Mouse (Mus musculus): ENCODE data around the gene Plekhh3.

The Plekhh3 gene

DNA sequence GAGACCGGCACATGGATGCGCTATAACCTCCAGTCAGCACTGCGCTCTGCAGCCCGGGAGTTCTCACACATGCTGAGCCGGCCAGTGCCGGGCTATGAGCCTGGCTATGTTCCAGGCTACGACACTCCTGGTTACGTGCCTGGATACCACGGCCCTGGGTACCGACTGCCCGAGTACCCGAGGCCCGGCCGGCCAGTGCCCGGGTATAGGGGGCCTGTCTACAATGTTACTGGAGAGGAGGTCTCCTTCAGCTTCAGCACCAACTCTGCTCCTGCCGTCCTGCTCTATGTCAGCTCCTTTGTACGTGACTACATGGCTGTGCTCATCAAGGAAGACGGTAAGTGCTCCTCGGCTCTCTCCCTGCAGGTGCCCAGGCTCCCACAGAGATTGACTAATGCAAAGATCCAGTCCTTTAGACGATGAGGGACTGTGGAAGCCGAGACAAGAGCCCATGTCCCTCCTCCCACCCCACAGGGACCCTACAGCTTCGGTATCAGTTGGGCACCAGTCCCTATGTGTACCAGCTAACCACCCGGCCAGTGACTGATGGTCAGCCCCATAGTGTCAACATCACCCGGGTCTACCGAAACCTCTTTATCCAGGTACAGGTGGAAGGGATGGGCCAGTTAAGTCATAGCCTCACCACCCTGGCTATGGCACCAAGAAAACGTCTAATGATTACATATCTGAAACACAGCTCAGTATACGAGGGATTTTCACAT is 15.5 kb upstream of the Plekhh3 start:
- no peak for DNase-seq (ENCODE audit: low read depth, low spot score)

DNA sequence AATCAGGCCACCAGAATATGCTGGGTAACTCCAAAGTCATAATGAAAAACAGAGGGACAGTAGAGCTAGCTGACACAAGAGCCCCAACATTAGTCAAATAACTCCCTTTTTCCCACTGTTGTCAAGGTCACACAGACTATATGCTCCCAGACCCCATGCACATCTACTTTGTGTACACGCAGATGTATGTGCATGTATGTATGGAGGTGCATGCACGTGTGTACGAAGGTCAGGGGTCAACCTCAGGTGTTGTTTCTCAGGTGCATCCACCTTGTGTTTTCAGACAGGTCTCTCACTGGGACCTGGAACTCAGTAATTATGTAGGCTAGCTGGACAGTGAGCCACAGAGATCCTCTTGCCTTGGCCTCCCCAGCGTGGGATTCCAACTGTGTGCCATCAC is 14.3 kb upstream of the Plekhh3 start:
- DNase-seq (ENCODE audit: low read depth, low spot score), result no peak

DNA sequence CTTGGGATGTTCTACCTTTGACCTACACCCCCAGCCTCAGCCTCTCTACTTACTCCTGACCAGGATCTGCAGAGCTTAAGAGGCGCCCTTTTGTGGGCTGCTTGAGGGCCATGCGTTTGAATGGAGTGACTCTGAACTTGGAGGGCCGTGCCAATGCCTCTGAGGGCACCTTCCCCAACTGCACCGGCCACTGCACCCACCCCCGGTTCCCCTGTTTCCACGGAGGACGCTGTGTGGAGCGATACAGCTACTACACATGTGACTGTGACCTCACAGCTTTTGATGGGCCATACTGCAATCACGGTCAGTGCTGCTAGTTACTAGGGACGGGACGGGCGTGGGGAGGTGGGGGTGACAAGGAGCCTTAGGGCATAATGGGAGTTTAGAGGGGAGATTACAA is 13.8 kb upstream of the Plekhh3 start:
- no peak for DNase-seq (ENCODE audit: low read depth, low spot score)

DNA sequence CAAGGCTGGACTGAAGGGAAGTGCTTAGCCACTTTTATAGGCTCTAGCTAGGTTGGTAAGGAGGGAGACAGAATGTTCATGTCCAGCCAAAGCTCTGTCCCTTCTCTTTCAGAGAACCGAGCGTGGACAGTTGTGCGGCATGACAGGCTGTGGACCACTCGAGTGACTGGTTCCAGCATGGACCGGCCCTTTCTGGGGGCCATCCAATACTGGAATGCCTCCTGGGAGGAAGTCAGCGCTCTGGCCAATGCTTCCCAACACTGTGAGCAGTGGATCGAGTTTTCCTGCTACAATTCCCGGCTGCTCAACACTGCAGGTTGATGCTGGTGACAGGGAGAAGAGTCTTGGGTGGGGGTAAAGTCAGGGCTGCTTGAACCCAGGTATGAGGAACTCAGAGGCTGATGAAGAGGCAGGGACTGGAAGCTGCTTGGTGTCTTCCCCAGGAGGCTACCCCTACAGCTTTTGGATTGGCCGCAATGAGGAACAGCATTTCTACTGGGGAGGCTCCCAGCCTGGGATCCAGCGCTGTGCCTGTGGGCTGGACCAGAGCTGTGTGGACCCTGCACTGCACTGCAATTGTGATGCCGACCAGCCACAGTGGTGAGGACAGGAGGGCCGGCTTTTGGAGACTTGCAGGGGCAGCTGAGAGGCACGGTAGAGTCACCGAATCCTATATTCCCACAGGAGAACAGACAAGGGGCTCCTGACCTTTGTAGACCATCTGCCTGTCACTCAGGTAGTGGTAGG is 11.8 kb upstream of the Plekhh3 start:
- DNase-seq (ENCODE audit: low read depth, low spot score), result no peak

DNA sequence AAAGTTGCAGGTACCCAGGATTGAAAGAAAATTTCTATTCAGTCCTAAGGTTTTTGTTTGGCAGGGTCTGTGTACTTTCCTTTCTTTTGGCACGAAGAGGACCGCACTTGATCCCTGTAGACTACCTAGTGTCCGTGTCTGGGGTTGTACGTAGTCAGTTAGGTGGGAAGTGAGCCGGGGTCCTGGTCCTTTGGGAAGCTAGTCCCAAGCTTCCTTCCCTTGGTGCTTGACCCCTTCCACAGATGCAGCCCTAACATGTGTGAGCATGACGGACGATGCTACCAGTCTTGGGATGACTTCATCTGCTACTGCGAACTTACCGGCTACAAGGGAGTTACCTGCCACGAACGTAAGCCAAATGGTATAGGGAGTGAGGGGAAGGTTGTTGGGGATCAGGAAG is 10.8 kb upstream of the Plekhh3 start:
- DNase-seq (ENCODE audit: low read depth, low spot score), result no peak

DNA sequence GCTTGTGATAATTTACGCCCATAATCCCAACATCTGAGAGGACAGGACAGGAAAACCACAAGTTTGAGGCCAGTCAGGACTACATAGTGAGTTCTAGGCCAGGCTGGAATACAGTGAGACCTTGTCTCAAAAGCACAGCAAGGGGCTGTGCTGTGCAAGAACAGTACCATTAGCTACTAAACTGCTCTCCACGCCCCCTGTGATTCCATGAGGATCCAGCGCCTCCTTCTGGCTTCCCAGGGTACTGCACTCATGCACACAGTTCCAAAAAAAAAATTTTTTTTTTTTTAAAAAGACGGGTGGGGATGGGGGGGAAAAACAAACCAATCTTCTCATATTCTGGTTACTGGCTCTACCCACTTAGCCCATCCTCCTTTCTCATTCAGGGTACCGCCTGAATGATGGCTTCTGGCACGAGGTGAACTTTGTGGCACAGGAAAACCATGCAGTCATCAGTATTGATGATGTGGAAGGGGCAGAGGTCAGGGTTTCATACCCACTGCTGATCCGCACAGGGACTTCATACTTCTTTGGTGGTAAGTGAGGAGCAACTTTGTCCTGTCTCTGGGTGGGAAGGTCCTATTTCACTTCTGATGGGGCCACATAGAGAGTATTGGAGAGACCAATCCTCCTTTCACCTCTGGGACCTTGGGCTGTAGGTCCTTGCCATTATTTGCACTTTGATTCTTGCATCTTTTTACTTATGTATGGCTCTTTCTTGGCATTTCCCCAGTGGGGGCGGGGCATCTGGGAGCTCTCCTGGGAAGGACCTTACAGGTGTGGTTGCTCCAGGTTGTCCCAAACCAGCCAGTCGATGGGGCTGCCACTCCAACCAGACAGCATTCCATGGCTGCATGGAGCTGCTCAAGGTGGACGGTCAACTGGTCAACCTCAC is 9.9 kb upstream of the Plekhh3 start:
- DNase-seq (ENCODE audit: low read depth, low spot score), result no peak

DNA sequence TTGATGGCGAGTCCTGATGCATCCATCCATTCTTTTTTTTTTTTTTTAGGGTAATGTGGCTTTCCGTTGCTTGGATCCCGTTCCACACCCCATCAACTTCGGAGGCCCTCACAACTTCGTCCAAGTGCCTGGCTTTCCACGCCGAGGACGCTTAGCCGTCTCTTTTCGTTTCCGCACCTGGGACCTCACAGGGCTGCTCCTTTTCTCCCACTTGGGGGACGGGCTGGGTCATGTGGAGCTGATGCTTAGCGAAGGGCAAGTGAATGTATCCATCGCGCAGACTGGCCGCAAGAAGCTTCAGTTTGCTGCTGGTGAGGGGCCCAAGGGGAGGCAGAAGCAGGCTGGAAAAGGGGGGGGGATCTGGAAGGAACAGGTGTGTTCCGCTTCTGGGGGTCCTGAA is 9.1 kb upstream of the Plekhh3 start:
- DNase-seq (ENCODE audit: low read depth, low spot score), result no peak

DNA sequence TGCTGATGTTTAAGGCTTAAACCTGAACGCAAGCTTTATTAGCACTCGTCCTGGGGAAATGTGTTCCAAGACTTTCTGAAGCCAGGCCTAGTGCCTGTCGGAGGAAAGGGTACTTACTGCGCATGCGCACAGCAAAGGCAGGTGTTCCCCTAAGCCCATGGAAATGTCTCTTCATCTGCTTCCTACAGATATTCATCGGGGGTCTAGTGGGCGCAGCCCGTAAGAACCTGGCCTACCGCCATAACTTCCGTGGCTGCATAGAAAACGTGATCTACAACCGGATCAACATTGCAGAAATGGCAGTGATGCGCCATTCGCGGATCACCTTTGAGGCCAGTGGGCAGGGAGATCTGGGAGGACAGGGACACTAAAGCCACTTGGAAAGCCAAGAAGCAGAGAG is 8.2 kb upstream of the Plekhh3 start:
- no peak for DNase-seq (ENCODE audit: low read depth, low spot score)

DNA sequence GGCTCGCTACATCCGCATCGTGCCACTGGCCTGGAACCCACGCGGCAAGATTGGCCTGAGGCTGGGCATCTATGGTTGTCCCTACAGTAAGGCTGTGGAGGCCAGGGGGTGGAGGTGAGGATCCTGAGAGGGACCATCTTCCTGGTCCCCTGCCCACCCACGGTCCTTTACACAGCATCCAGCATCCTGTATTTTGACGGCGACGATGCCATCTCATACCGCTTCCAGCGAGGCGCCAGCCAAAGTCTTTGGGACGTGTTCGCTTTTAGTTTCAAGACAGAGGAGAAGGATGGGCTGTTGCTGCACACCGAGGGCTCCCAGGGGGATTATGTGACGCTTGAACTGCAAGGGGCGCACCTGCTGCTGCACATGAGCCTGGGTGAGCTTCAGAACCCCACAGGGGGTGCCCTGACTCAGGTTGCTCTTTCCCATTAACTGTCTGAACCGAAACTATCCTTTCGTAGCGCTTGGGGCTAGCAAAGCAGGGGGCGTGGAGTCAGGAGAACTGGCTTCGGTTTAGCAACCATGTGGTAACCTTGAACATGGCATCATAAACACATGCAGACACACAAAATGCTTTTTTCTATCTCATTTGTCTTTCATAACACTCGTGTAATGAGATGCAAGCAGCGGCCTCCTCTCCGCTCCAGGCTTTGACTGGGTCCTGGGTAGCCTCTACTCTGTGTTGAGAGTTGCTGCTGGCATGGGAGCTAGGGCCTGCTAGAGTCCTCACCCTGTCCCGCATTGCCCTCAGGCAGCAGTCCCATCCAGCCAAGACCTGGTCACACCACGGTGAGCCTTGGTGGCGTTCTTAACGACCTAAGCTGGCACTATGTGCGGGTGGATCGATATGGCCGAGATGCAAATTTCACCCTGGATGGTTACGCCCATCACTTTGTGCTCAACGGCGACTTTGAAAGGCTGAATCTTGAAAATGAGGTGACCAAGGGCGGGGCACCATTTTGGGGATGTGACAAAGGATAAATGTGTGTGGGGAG is 7.2 kb upstream of the Plekhh3 start:
- no peak for DNase-seq (ENCODE audit: low read depth, low spot score)

DNA sequence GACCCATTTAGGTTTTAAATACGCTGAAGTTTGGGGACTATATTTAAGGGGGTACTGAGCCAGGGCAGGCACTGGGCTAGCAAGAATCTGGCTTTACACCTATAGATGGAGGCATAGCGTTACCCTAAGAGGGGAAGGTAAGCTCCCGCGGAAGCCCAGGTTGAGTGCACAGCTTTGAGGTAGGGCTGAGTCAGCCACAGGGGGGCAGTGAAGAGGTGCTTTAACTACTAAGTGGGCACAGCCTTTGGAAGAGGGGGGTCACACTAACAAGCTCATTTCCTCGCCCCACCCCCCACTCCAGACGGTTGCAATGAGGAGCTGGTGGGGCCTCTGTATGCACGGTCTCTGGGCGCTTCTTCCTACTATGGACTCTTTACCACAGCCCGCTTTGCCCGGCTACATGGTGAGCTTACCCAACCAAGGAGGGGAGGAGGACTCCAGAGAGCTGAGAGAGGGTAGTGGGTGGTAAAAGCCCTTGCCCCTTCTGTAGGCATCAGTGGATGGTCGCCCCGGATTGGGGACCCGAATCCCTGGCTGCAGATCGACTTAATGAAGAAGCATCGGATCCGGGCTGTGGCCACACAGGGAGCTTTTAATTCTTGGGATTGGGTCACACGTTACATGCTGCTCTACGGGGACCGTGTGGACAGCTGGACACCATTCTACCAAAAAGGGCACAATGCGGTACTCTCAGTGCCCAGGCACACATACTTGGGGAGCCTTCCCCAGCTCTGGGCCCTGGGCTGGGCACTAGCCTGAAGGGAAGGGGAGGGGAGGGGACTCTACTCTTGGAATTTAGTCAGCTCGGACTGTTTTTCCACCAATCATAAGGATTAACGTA is 6.0 kb upstream of the Plekhh3 start:
- no peak for DNase-seq (ENCODE audit: low read depth, low spot score)

DNA sequence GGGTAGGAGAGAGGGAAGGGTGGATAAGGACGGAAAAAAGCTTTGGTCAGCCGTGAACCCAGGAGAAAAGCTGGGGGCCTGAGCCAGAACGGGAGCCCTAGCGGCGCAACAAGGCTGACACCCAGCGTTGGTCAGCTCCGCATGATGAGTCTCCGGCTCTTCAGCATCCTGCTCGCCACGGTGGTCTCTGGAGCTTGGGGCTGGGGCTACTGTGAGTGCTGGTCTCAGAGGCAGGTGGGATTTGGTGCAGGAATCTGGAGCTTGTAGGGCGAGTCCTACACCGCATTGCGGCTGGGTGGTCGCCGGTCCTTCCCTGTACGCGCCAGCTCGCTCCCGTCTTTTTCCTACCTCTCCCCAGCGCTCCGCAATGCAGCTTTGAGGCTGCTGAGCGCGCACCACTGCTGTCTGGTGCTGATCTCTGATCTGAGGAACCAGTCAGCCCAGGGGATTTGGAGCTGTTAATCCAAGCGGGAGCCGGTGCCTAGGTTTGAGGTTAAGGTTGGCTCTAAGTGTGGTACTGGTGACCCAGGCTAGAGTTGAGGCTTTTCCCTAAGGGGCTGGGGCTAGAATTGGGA is 5.1 kb upstream of the Plekhh3 start:
- no peak for DNase-seq (ENCODE audit: low read depth, low spot score)

DNA sequence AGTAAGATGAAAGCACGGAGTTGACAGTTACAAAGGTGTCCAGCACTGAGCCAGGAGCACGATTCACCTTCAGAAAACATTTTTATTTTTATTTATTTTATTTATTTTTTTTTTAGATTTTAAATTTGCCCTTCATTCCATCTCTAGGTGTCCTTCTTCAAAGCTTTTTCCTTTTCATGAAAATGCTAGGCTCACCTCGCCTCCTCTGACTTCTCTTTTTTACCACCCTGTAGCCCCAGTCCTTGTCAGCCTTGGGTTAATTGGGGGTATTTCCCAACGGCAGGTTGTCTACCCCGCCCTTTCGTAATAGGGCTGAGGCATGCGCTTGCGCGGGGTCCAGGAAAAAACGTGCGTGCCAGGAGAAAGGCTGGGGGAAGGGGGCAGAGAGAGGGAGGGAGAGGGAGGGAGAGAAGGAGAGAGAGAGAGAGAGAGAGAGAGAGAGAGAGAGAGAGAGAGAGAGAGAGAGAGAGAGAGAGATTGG is 4.5 kb upstream of the Plekhh3 start:
- no peak for DNase-seq (ENCODE audit: low read depth, low spot score)

DNA sequence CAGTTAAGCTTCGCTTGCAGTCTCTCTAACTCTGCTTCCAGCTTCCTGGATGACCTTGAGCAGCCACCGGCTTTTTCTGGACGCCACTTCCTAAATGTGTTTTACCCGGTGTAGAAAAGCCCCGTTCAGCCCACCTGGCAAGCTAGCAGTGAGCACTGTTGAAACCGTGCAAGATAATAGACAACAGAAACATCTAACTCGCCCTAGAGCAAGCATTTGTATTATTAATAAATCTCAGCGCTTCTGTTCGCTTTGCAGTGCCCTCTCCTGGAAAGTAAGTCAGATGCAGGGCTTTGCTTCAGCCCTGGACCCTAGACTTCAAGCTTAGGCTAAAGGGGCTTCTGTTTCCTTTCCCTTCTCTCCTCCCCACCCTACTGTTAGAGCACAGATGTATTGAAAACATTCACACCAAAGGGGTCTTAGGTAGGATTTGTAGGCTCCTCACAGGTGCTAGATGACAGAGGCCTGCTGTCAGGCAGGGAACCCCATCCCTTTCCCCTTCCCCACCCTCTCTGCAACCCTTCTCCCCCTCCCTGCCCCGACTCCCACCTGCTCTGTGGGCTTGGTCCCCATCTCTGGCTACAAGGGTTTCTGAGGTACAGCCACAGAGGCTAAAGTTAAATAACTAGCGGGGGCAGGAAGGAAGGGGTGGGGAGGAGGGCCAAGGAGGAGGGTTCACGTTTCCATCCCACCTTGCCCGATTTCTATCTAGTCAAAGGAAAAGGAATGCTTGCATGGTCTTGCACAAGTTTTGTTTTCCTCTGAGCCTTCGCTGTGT is 3.9 kb upstream of the Plekhh3 start, which contains the start of gene Ccr10:
Ccr10 (minus strand) TSS at position 593 of the 778 bp plus-strand sequence.
- no peak for DNase-seq (ENCODE audit: low read depth, low spot score)

DNA sequence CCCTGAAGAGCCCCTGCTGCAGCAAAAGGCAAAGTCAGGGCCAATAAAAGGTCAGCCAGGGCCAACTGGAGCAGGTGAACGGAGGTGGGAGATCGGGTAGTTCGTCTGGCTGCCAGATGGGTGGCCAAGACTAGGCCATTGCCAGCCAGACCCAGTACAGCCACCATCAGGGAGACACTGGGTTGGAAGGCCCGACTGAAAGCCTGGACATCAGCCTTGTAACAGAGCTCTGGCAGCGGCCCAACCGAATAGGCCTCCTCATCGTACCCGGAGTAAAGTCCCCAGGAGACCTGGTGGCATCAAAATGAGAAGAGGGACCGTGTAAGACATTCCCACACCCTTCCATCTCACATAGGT is 3.2 kb upstream of the Plekhh3 start:
- DNase-seq (ENCODE audit: low read depth, low spot score), result no peak

DNA sequence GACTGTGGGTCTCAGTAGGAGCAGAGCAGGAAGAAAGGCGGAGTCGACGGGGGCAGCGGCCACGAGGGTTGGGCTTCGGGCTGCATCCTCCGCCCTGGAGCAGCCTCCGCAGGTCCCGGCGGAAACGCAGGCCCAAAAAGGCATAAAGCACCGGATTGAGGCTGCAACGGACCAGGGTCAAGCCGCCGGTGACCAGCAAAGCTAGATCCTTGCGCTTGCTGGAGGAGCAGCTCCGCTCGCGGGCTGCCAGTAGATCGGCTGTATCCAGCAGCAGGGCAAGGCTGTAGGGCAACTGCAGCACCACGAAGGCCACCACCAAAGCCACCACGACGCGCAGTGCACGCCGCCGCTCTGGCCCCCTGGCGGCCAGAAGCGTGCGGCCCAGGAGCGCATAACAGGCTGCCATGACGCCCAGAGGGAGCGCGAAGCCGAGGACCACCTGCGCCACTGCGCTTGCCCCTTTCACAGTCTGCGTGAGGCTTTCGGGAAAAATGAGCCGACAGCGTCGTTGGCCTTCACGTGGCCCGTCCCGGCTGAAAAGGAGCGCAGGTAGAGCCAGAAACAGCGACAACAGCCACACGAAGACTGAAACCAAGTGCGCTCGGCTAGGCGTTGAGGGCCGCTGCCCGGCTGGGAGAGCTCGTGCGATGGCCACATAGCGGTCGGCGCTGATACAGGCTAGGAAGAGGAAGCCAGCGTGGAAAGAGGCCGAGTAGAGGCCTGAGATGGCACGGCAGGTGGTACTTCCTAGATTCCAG is 2.7 kb upstream of the Plekhh3 start:
- peak; percentile 74 for DNase-seq (ENCODE audit: low read depth, low spot score)

DNA sequence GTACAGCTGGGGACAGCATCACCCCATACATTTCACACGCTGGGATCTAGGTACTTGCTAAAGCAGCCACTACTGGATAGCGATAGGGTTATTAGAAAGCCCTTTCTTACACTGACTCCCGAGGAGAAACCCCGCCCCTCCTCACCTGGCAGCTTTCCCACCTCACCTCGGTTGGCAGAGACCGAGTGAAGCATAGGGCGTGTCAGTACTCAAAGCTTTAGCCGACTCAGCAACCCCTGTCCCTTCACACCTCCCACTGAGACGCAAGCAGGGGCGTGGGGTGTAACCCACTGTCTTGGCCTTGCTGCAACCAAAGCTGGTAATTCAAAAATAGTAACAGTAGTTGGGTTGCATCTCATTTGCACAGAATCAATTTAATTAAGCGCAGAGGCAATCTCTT is 2.0 kb upstream of the Plekhh3 start:
- no peak for DNase-seq (ENCODE audit: low read depth, low spot score)

DNA sequence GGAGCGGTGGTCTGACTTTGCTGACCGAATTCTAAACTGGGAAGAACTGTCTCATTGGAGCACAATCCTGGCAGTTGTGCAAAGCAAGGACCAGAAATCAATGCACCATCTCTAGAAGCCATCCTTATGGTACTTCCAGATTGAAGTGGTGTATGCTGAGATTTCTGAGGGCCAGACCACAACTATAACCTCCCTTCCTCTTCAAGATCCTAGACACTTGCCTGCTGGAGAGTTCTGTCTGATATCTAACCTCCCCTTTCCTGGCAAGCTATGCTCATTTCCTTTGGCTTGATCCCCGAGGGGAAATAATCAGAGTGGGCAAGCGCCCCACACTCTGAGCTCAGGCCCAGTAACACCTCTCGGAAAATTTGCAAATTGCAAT is 1.3 kb upstream of the Plekhh3 start:
- DNase-seq (ENCODE audit: low read depth, low spot score), result no peak

DNA sequence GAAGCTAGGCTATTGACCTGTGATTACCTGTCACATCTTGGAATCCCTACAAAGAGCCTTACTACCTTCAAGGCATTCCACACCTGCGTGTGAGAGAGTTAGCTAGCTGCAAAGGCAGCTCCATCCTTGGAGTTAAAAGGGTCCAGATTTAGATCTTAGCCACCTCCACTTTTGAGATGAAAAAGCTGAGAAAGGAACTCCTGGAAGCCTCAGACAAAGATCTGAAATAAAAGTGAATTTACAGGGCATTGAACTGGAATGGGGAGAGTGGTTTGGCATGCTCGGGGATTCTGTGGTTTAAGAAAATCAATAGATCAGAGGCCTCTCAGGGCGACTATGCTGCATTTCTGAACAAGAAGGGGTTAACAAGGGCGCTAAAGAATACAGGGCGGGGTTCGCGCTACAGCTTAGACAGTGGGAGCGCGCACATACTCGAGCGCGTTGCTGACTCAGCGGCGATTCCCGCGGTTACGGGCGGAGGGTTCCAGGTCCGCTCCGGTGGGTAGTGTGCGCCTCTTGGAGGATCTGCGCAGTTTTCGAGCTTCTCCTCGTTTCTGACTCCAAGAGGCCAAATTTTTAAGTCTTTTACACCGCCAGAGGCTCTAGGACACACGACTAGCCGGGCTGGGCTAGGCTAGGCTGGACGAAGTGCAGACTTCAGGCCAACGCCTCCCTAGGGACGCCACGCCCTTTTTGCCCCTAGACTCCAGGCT is 726 bp upstream of the Plekhh3 start:
- no peak for DNase-seq (ENCODE audit: low read depth, low spot score)
